Mouse (Mus musculus) cerebellum, postnatal 4 days (tissue): ENCODE measurements around the gene Prkcb.

Source experiments
- DNase-seq, 2 experiments: peaks; one replicate each; pipeline ENCODE4 v3.0.0; 2022; ENCODE audit warnings: low spot score in 2 of 2, mixed read lengths in 1 of 2

The Prkcb gene

DNA sequence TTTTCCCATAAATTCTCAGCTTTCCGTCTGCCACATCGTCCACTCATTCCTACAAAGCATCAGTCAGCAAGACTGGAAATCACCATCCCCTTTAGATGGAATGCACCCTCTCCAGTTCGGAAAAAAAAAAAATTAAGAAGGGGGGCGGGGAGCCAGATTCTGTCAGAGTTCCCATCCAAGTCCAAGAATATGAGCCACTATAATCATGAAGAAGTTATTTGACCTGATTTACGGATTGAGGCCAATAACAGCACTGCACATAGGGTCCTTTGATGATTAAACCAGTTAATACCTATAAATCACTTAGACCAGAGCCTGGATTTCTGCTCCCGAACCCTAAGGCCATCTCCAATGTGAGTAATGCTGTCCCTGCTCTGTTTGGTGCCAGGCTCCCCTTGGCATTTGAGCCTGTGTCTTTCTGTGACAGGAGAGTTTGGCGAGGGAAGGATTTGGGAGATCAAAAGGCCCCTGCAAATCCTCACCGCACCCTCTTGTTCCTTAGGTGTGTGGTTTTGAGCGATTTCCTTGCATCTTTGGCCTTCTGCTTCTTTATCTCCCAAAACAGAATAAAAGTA, 308.1 kb downstream of the Prkcb start:
- no peak for DNase-seq

GRCm38 (mm10) chr7:122597313-122597712, 308.8 kb downstream of the Prkcb start:
- no peak for DNase-seq

DNA sequence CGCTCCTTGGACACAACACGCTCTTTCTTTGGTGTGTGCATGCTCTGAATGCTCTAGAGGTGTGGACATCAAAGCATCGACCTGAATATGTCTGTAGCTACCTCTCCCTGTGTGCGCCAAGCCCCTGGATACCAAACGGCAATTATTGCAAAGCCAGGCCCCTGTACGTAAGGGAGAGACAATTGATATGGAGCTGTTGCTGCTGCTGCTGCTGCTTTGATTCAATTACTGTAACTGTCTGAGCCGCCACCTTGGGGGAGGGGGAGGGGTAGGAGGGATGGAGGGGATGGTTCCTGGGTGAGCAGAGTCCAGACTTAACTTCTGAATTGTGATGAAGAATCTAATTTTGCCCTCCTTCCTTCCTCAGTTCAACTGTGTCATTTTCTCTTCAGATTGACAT, 312.3 kb downstream of the Prkcb start:
- DNase-seq = no peak

DNA sequence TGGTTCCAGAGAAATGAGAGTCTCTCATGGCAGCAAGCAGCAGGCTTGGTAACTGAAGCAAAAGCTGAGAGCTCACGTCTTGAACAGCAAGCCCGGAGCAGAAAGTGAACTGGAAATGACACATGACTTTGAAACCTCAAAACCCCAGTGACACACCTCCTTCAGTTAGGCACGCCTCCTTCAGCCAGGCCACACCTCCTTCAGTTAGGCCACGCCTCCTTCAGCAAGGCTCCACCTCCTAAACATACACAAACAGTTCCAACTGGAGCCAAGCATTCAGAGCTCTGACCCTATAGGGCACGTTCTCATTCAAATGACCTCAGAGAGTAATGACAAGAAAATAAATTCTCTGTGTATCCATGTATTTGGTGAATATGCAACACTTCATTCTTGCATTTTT, 316.5 kb downstream of the Prkcb start:
- DNase-seq = no peak

- no peak for DNase-seq
Observed at GRCm38 (mm10) chr7:122609420-122609819, 320.9 kb downstream of the Prkcb start.

GRCm38 (mm10) chr7:122610161-122610560, 321.6 kb downstream of the Prkcb start:
- no peak for DNase-seq

- DNase-seq = no peak
Observed at GRCm38 (mm10) chr7:122613876-122614275, 325.3 kb downstream of the Prkcb start.

- peak in 1 of 2 experiments; percentile 26 for DNase-seq
Observed at GRCm38 (mm10) chr7:122622125-122622774, 333.7 kb downstream of the Prkcb start.

DNA sequence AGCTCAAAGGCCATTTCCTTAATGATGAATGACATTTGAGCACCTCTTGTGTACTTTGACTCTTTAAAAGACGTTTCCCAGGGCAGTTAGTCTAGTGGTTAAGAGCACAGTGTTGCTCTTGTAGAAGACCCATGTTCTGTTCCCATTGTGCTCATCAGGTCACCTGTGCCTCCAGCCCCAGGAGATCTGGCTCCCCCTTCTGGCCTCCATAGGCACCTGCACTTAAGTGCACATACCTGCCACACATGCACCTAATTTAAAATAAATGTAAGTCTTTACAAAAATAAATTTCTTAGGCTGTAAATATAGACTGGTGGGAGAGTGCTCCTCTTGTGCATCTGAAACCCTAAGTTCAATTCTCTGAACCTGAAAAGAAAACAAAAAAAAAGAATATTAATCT, 335.2 kb downstream of the Prkcb start:
- DNase-seq = no peak

GRCm38 (mm10) chr7:122628050-122628449, 339.5 kb downstream of the Prkcb start:
- no peak for DNase-seq

GRCm38 (mm10) chr7:122630386-122630785, 341.8 kb downstream of the Prkcb start:
- DNase-seq = no peak

DNA sequence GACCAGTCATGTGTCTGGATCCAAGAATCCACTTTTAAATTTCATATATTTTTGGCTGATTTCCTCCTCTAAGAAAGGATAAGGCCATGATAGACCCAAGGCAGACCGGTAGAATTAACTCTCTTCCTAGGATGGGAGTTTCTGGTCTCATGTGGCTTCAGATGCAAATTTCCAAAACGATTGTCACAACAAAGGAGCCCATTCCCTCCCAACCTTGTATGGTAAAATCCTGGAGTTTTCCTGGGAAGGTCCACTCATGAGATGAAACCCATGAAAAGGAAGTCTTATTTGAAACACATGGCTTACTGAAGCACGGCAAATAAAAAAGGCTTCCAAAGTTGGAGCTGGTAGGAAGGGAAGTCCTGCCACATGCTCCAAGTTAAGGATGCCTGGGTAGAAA, 342.6 kb downstream of the Prkcb start:
- DNase-seq = no peak

- DNase-seq = no peak
Observed at GRCm38 (mm10) chr7:122632946-122633345, 344.4 kb downstream of the Prkcb start.

DNA sequence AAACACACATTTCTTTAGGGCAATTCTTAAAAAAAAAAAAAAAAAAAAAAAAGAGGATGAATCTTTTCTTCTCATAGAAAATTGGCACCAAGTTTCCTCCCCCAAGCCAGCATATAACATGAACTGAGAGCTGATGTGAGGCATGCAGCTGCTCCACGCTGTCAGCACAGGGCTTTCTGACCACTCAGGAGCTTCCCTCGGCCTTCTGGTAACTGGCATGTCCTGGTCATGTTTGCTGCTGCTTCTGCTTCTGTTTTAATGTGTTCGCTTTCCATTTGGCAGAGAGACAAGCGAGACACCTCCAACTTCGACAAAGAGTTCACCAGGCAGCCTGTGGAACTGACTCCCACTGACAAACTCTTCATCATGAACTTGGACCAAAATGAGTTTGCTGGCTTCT, 344.9 kb downstream of the Prkcb start:
- no peak for DNase-seq

DNA sequence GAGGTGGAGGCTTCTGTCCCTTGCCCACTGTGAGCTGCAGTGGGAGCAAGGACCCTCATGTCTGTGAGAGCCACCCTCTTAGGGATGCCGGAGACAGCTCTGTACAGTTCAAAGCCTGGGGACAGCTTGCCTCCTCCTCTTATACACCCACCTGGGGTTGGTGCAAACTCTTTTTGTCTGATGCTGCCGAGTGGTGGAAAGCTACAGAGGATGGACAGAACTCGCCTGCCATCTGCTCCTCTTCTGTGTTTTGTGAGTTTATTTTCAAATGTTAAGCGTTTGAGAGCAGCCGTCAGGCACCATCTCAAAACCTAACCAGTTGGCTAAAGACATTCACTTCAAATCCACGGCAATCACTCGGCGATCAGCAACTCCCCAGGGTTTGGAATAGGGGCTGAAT, 355.1 kb downstream of the Prkcb start:
- DNase-seq = no peak

GRCm38 (mm10) chr7:122649306-122649705, 360.8 kb downstream of the Prkcb start:
- no peak for DNase-seq

GRCm38 (mm10) chr7:122652523-122652922, 364.0 kb downstream of the Prkcb start:
- no peak for DNase-seq

GRCm38 (mm10) chr7:122656671-122657070, 368.1 kb downstream of the Prkcb start:
- DNase-seq = no peak

- no peak for DNase-seq
Observed at GRCm38 (mm10) chr7:122657423-122658126, 369.0 kb downstream of the Prkcb start.

GRCm38 (mm10) chr7:122665311-122666049, 376.9 kb downstream of the Prkcb start:
- DNase-seq = no peak

GRCm38 (mm10) chr7:122667903-122668302, 379.4 kb downstream of the Prkcb start:
- DNase-seq = peak; percentile 27 to 40

DNA sequence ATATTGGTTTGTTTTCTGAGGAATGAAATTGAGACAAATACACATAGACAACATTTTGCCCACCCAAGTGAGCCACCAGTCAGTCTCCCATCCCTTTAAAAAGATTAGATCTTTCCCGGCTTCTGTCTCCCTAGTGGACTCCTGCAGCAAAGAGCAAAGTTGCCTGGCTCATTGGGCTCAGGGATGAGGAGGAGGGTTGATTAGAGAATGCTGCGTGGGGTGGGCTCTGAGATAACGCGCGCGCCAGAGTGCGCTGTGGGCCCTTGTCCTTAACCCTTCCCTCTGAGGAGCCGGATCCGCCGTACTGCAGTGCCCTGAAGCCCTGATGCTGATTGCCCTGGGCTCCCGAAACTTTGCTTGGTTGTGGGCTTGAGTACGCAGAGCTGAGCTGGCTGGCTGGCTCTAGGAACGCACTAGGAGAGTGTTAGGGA, 381.9 kb downstream of the Prkcb start, which contains the start of gene Cacng3:
Gene Cacng3, plus strand, starts transcription at position 51 of the 431 bp plus-strand sequence.
- DNase-seq = no peak
